Comparison of ENCODE assay signal across 8 mouse cellular contexts in the genomic region with DNA sequence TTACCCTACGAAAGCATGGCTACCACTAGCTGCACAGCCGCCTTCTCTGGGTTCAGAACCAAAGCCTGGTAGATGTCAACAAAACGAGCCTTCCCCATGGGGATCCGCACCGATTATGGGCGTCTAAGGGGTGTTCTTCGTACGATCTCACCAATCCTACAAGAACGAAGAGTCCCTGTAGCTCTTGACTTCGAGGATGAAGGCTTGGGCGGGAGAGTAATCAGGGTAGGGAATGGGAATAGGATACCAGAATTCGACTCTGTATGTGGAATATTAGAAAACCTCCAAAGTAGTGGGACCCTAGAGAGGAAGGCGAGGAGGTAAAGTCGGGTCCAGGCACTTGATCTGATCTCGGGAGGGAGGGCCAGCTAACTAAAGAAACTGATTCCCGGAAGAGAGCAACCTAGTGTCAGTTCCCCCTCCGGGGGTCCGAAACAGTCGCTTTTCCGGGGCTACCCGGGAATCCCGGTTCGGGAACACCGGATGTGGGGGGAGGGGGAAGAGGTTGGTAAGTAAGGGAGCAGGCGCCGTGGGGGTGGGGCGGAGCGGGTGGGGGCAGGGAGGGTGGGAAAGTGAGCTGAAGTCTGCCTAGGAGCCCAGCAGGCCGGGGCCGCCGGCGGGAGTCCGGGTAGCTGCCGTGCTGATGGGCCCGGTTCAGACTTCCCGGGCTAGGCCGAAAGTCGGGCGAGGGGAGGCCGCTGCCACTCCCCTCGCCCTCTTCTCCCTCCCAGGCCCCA. TPM values are rescaled to one million over a fixed set of nuclear protein-coding genes. Genes with fewer than 3 reads are reported as not detected.
DNase-seq lines count a peak whose midpoint lies in the region; ATAC-seq lines count a peak whose summit lies in the region.

A gene (minus strand): TSS at position 420 of the 737 bp plus-strand sequence.

- H3K4me2 ChIP-seq in limb, embryonic 15.5 days, result peak within 1 kb of the TSS; percentile 66
- H3K4me2 ChIP-seq in midbrain, embryonic 16.5 days (ENCODE audit: low read length), result peak within 1 kb of the TSS; percentile 98

- peak; percentile 80 for ATAC-seq in limb, embryonic 15.5 days (ENCODE audit: insufficient number of reproducible peaks, low FRiP score, low TSS enrichment, low read depth)
- ATAC-seq in midbrain, embryonic 16.5 days, result peak; percentile 85

- peak within 1 kb of the TSS; percentile 89 for H3K4me3 ChIP-seq in embryonic facial prominence, embryonic 10.5 days
- peak within 1 kb of the TSS; percentile 71 for H3K4me3 ChIP-seq in limb, embryonic 15.5 days
- H3K4me3 ChIP-seq in midbrain, embryonic 16.5 days (ENCODE audit: low read depth, low read length), result peak within 1 kb of the TSS; percentile 76

- peak within 1 kb of the TSS; percentile 98 for H3K27ac ChIP-seq in embryonic facial prominence, embryonic 10.5 days (replicated peaks)
- H3K27ac ChIP-seq in limb, embryonic 15.5 days, result peak within 1 kb of the TSS; percentile 94
- H3K27ac ChIP-seq in midbrain, embryonic 16.5 days (ENCODE audit: low read length), result peak within 1 kb of the TSS; percentile 83

- no peaks in the 10 kb centered on the region for H3K27me3 ChIP-seq in embryonic facial prominence, embryonic 10.5 days (replicated peaks; ENCODE audit: low read depth, poor library complexity, severe bottlenecking)
- no peaks in the 10 kb centered on the region for H3K27me3 ChIP-seq in limb, embryonic 15.5 days
- no peaks in the 10 kb centered on the region for H3K27me3 ChIP-seq in midbrain, embryonic 16.5 days (ENCODE audit: control insufficient read depth, insufficient read depth, low read depth, low read length)
- no peaks in the 10 kb centered on the region for H3K27me3 ChIP-seq in splenic B cell, adult 2 months (ENCODE audit: control insufficient read depth, insufficient read depth, low read length, poor library complexity, severe bottlenecking)

- H3K9me3 ChIP-seq in embryonic facial prominence, embryonic 10.5 days, result no peaks in the 10 kb centered on the region
- H3K9me3 ChIP-seq in limb, embryonic 15.5 days, result no peaks in the 10 kb centered on the region
- no peaks in the 10 kb centered on the region for H3K9me3 ChIP-seq in midbrain, embryonic 16.5 days (replicated peaks; ENCODE audit: control insufficient read depth, low read length, poor library complexity, severe bottlenecking)

- peak within 1 kb of the TSS; percentile 68 for H3K9ac ChIP-seq in limb, embryonic 15.5 days
- H3K9ac ChIP-seq in midbrain, embryonic 16.5 days (ENCODE audit: low read depth, low read length), result peak within 1 kb of the TSS; percentile 71

- WGBS in embryonic facial prominence, embryonic 10.5 days, result 1% methylated on average over 41 of the region's 41 CpGs
- under 1% methylated on average over 39 of the region's 41 CpGs for WGBS in limb, embryonic 15.5 days
- 2% methylated on average over 32 of the region's 41 CpGs for WGBS in midbrain, embryonic 16.5 days

- peak; percentile 85 for DNase-seq in 3T3-L1 (ENCODE audit: low read depth, low spot score)
- peak; percentile 92 for DNase-seq in adrenal gland, postnatal 14 days
- DNase-seq in embryonic facial prominence, embryonic 10.5 days (ENCODE audit: low spot score), result peak; percentile 87
- peak; percentile 78 to 81 for DNase-seq in heart, adult 18-20 months
- DNase-seq in kidney, adult 11 months, result peak; percentile 71
- peak; percentile 42 for DNase-seq in splenic B cell, adult 2 months (ENCODE audit: low read depth, low spot score)

- peaks cover 39% of the 10 kb centered on the region for H3K36me3 ChIP-seq in embryonic facial prominence, embryonic 10.5 days (replicated peaks)
- peaks cover 15% of the 10 kb centered on the region; the same call in 1 of the 2 replicates for H3K36me3 ChIP-seq in limb, embryonic 15.5 days
- H3K36me3 ChIP-seq in midbrain, embryonic 16.5 days (ENCODE audit: control insufficient read depth, insufficient read depth, low read length), result no peaks in the 10 kb centered on the region
- H3K36me3 ChIP-seq in splenic B cell, adult 2 months (ENCODE audit: control insufficient read depth, insufficient read depth, low read length, poor library complexity, severe bottlenecking), result no peaks in the 10 kb centered on the region

- peaks cover 31% of the 10 kb centered on the region for H3K4me1 ChIP-seq in embryonic facial prominence, embryonic 10.5 days
- H3K4me1 ChIP-seq in limb, embryonic 15.5 days, result peaks cover 35% of the 10 kb centered on the region
- H3K4me1 ChIP-seq in midbrain, embryonic 16.5 days (ENCODE audit: control insufficient read depth, insufficient read depth, low read length), result peaks cover 37% of the 10 kb centered on the region

RNA-seq across cellular contexts. Expression of the gene that starts here (rescaled TPM):
- 8.0 and 10.9 TPM in 2 replicates for total RNA-seq in adrenal gland, postnatal 14 days (2021)
- polyA plus RNA-seq in embryonic facial prominence, embryonic 10.5 days (2016; fragmentation: Nextera tagmentation; extraction: Ambion mirVana), result not detected in 2 replicates
- 1 to 10 TPM; 2.3 to 5.1 TPM for total RNA-seq in heart, adult 18-20 months (2021)
- polyA plus RNA-seq in limb, embryonic 15.5 days (2015; fragmentation: Nextera tagmentation; extraction: Ambion mirVana), result not detected in 2 replicates
- not detected in 2 replicates for polyA plus RNA-seq in midbrain, embryonic 16.5 days (2015; fragmentation: Nextera tagmentation; extraction: Ambion mirVana)

Comparison
In these comparisons a context has a peak if more than half of its experiments do, and no peak if none do; other contexts are left out.
1. Peak in every context shown above with its lines: DNase-seq, ATAC-seq, H3K4me3 ChIP-seq and H3K27ac ChIP-seq.
2. Peak in DNase-seq, H3K4me3 ChIP-seq and H3K27ac ChIP-seq in embryonic facial prominence, embryonic 10.5 days; RNA of the gene not detected or under 1 TPM.
3. Peak in ATAC-seq, H3K4me3 ChIP-seq, H3K27ac ChIP-seq, H3K9ac ChIP-seq and H3K4me2 ChIP-seq in limb, embryonic 15.5 days; RNA of the gene not detected or under 1 TPM.
4. Peak in ATAC-seq, H3K4me3 ChIP-seq, H3K27ac ChIP-seq, H3K9ac ChIP-seq and H3K4me2 ChIP-seq in midbrain, embryonic 16.5 days; RNA of the gene not detected or under 1 TPM.
5. DNase-seq: peak in every context shown above with its lines; median percentile 92 in adrenal gland, postnatal 14 days; 87 in embryonic facial prominence, embryonic 10.5 days; 85 in 3T3-L1; 80 in heart, adult 18-20 months; 71 in kidney, adult 11 months; 42 in splenic B cell, adult 2 months.